Mouse (Mus musculus) bone marrow macrophage, adult 2 months (primary cell): ENCODE results near the gene Sirt2.

Experiments used
- CTCF ChIP-seq: IDR thresholded peaks from 2 replicates; pipeline ENCODE4 v1.5.1; 2012; ENCODE audit warnings: low read depth, mild to moderate bottlenecking, low read length, moderate library complexity
- POLR2A ChIP-seq: IDR thresholded peaks from 2 replicates; pipeline ENCODE4 v1.6.1; 2012; ENCODE audit warnings: mild to moderate bottlenecking, low read depth, low read length, borderline replicate concordance

DNA sequence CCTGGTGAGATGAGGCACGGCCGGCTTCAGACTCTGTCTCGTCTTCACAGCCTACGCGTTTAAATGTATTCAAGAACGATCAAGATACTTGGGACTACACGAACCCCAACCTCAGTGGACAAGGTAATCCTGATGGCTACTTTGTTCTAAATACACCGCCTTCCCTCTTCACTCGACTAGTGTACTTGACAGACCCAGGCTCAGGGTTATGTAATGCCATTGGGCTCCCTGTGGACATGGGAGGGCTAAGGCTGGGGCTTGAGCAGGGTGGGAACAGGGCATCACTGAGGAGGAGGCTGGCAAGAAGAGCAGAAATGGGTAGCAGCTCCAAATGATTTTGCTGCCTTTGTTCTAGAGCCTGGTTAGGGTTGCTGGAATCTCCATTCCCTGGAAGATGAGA, 48.7 kb downstream of the Sirt2 start:
- TF ChIP-seq CTCF (no peak), POLR2A (no peak)
